Mouse (Mus musculus) CH12.LX (cell line): ENCODE measurements around the gene Faap24. TPM values are rescaled to one million over a fixed set of nuclear protein-coding genes. Genes with fewer than 3 reads are reported as not detected.

Experiments
- DNase-seq: peaks from one replicate; pipeline ENCODE4 v3.0.0-alpha.2; 2013; ENCODE audit errors: extremely low read depth
- H3K27ac ChIP-seq: 2 replicates; pipeline ENCODE4 v1.5.1; 2012; ENCODE audit warnings: low read depth, mild to moderate bottlenecking, control low read depth, moderate library complexity; ENCODE audit not compliant: insufficient read depth
- H3K27me3 ChIP-seq: replicated peaks from 2 replicates; pipeline ENCODE3; 2012; ENCODE audit warnings: inconsistent platforms
- H3K36me3 ChIP-seq, 2 experiments: replicated peaks in 1 of 2; 2 replicates each; pipeline versions ENCODE3 to v1.6.1; 2012; ENCODE audit warnings: inconsistent platforms in 1 of 2, low read length in 1 of 2, mild to moderate bottlenecking in 1 of 2, mixed read lengths in 1 of 2, moderate library complexity in 1 of 2; ENCODE audit not compliant: control insufficient read depth in 1 of 2, insufficient read depth in 1 of 2
- H3K4me1 ChIP-seq, 2 experiments: 2 replicates each; pipeline ENCODE4 v1.6.1; 2012; ENCODE audit warnings: inconsistent platforms in 1 of 2, moderate library complexity in 1 of 2; ENCODE audit not compliant: insufficient read depth in 2 of 2, control insufficient read depth in 1 of 2
- H3K4me2 ChIP-seq: 2 replicates; pipeline ENCODE4 v1.6.1; 2012; ENCODE audit warnings: low read depth, mild to moderate bottlenecking, control low read depth; ENCODE audit not compliant: poor library complexity, insufficient read depth, severe bottlenecking
- H3K4me3 ChIP-seq, 3 experiments: fragments of 150-350 bp in 1 of 3; sonication (generic) in 1 of 3; replicated peaks in 1 of 3; 2 replicates each; pipeline versions ENCODE3 to v1.5.1; 2011 to 2012; ENCODE audit warnings: low read depth in 2 of 3, low read length in 2 of 3, mild to moderate bottlenecking in 2 of 3, moderate library complexity in 2 of 3, control low read depth in 1 of 3, improper control_type of control experiment in 1 of 3, inconsistent platforms in 1 of 3, mixed read lengths in 1 of 3; ENCODE audit not compliant: poor library complexity in 1 of 3
- H3K79me2 ChIP-seq: replicated peaks from 2 replicates; pipeline ENCODE4 v1.6.1; 2012; ENCODE audit warnings: mild to moderate bottlenecking, moderate library complexity; ENCODE audit not compliant: control insufficient read depth, poor library complexity, insufficient read depth, severe bottlenecking; ENCODE audit errors: extremely low read depth
- H3K9ac ChIP-seq: 2 replicates; pipeline ENCODE4 v1.6.1; 2012; ENCODE audit warnings: low read depth, mild to moderate bottlenecking, control low read depth, moderate library complexity; ENCODE audit not compliant: insufficient read depth
- H3K9me3 ChIP-seq: replicated peaks from 2 replicates; pipeline ENCODE3; 2012; ENCODE audit warnings: low read length, inconsistent platforms, mixed read lengths
- BHLHE40 ChIP-seq: IDR thresholded peaks from 2 replicates; pipeline ENCODE4 v1.6.1; 2011; ENCODE audit warnings: mild to moderate bottlenecking, low read depth, low read length, improper control_type of control experiment
- CHD1 ChIP-seq: IDR thresholded peaks from 2 replicates; pipeline ENCODE4 v1.6.1; 2012; ENCODE audit warnings: low read depth, low read length, improper control_type of control experiment, inconsistent platforms
- CTCF ChIP-seq, 2 experiments: IDR thresholded peaks in 1 of 2; conservative IDR thresholded peaks in 1 of 2; 2 replicates each; pipeline ENCODE4 v1.5.1; 2011 to 2012; ENCODE audit warnings: low read depth in 2 of 2, low read length in 2 of 2, improper control_type of control experiment in 1 of 2, inconsistent platforms in 1 of 2, mild to moderate bottlenecking in 1 of 2, moderate library complexity in 1 of 2
- E2F4 ChIP-seq: IDR thresholded peaks from 2 replicates; pipeline ENCODE4 v1.6.1; 2011; ENCODE audit warnings: low read depth, low read length, improper control_type of control experiment; ENCODE audit not compliant: insufficient replicate concordance
- EP300 ChIP-seq: IDR thresholded peaks from 2 replicates; pipeline ENCODE4 v1.6.1; 2011; ENCODE audit warnings: low read length, improper control_type of control experiment
- GABPA ChIP-seq: IDR thresholded peaks from 2 replicates; pipeline ENCODE4 v1.6.1; 2012; ENCODE audit warnings: low read depth, low read length, improper control_type of control experiment, inconsistent platforms; ENCODE audit not compliant: insufficient replicate concordance
- IRF4 ChIP-seq: IDR thresholded peaks from 2 replicates; pipeline ENCODE4 v1.6.1; 2014; ENCODE audit warnings: low read depth, mild to moderate bottlenecking, inconsistent platforms, low read length, improper control_type of control experiment
- JUN ChIP-seq: IDR thresholded peaks from 2 replicates; pipeline ENCODE4 v1.6.1; 2011; ENCODE audit warnings: low read depth, mild to moderate bottlenecking, low read length, improper control_type of control experiment, moderate library complexity; ENCODE audit not compliant: insufficient read depth
- JUND ChIP-seq: conservative IDR thresholded peaks from 2 replicates; pipeline ENCODE4 v1.6.1; 2011; ENCODE audit warnings: low read depth, low read length, improper control_type of control experiment
- KAT2A ChIP-seq: IDR thresholded peaks from 2 replicates; pipeline ENCODE4 v1.6.1; 2012; ENCODE audit warnings: low read length, improper control_type of control experiment, inconsistent platforms; ENCODE audit not compliant: insufficient replicate concordance
- MAX ChIP-seq: IDR thresholded peaks from 2 replicates; pipeline ENCODE4 v1.6.1; 2011; ENCODE audit warnings: low read length, improper control_type of control experiment
- MYC ChIP-seq: IDR thresholded peaks from 2 replicates; pipeline ENCODE4 v1.6.1; 2011; ENCODE audit warnings: low read depth, mild to moderate bottlenecking, improper control_type of control experiment, low read length
- NRF1 ChIP-seq: IDR thresholded peaks from 2 replicates; pipeline ENCODE4 v1.6.1; 2014; ENCODE audit warnings: low read depth, mild to moderate bottlenecking, inconsistent platforms, low read length, improper control_type of control experiment, moderate library complexity
- PAX5 ChIP-seq: IDR thresholded peaks from 2 replicates; pipeline ENCODE4 v1.6.1; 2012; ENCODE audit warnings: low read length, inconsistent platforms, mixed read lengths
- POLR2A ChIP-seq: IDR thresholded peaks from 2 replicates; pipeline ENCODE4 v1.6.1; 2011; ENCODE audit warnings: low read depth, mild to moderate bottlenecking, improper control_type of control experiment, low read length
- POLR2AphosphoS2 ChIP-seq: IDR thresholded peaks from 2 replicates; pipeline ENCODE4 v1.6.1; 2011; ENCODE audit warnings: low read depth, low read length, improper control_type of control experiment
- RCOR1 ChIP-seq: conservative IDR thresholded peaks from 2 replicates; pipeline ENCODE4 v1.6.1; 2012; ENCODE audit warnings: low read depth, mild to moderate bottlenecking, inconsistent platforms, low read length, improper control_type of control experiment
- SMC3 ChIP-seq: IDR thresholded peaks from 2 replicates; pipeline ENCODE4 v1.6.1; 2011; ENCODE audit warnings: low read depth, low read length, improper control_type of control experiment
- TBP ChIP-seq: conservative IDR thresholded peaks from 2 replicates; pipeline ENCODE4 v1.6.1; 2011; ENCODE audit warnings: low read depth, low read length, improper control_type of control experiment
- UBTF ChIP-seq: IDR thresholded peaks from 2 replicates; pipeline ENCODE4 v1.6.1; 2012; ENCODE audit warnings: low read depth, mild to moderate bottlenecking, inconsistent platforms, low read length, improper control_type of control experiment, moderate library complexity
- ZC3H11A ChIP-seq: IDR thresholded peaks from 2 replicates; pipeline ENCODE4 v1.6.1; 2012; ENCODE audit warnings: low read depth, mild to moderate bottlenecking, inconsistent platforms, low read length, improper control_type of control experiment
- ZKSCAN1 ChIP-seq: IDR thresholded peaks from 2 replicates; pipeline ENCODE4 v1.6.1; 2012; ENCODE audit warnings: low read depth, inconsistent platforms, low read length, improper control_type of control experiment, borderline replicate concordance
- dilution Hi-C: fragments of 300-500 bp; cut with MboI; formaldehyde crosslinking; loops from 2 replicates; pipeline ENCODE4 v1.14.3; 2020; ENCODE audit warnings: low sequenced_read_pairs; ENCODE audit not compliant: extremely low pct_unique_long_range_greater_than_20kb, extremely low pct_ligation_motif_present
- in situ Hi-C: fragments of 300-500 bp; cut with MboI; formaldehyde crosslinking; loops from 3 replicates; pipeline ENCODE4 v1.14.3; 2019; ENCODE audit warnings: low sequenced_read_pairs, low pct_ligation_motif_present, low pct_unique_long_range_greater_than_20kb, mixed read lengths
- polyA plus RNA-seq: library from polyadenylated mRNA; unstranded; fragments of >175 nt; gene quantifications from 2 replicates; pipeline ENCODE4 v1.2.1, GENCODE M21; 2012; ENCODE audit warnings: low read depth; ENCODE audit not compliant: insufficient read length
- total RNA-seq, 2 experiments: library from RNA; depleted of rRNA; stranded (reverse); fragments of 300-350 nt in 1 of 2; fragments of >200 nt in 1 of 2; gene quantifications; 2 replicates each; pipeline ENCODE4 v1.2.3; 2012 to 2014

Gene Faap24
- total and polyA plus RNA-seq, 3 experiments = 17.6 to 55.1 (median 23.1) TPM

DNA sequence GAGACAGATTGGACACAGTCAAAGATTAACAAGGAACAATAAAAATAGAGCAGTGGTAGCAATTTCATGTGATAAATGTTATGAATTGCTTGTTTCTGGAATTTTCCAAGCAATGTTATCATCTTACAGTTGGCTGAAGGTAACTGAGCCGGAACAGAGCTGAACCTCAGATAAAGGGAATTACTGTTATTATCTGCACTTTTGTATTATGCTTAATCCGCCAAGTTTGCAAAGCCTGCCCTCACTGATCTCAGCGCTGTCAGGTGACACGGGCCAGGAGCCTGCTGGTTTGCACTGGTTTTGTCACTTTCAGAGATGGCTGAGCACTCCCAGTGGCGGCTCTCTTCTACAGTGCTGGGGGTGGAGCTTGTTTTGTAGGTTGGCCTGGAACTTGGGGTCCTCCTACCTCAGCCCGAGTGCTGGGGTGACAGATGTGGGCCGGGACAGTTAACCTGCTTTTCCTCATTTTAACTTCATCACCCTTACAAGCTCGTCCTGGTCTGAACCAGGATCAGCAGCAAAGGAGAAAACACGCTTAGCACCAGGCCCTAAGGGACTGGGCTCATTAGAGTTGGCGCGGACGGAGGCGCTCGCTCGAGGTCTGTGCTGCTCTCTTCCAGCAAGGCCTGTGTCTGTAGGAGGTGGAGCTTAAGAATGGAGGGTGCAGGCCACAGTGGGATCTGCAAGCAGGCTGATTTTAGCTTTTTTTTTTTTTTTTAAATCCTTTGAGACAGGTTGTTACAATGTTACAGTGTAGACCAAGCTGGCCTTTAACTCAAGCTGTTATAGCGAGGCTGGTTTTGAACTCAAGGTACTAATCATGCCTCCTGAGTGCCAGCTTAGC lies 23.3 kb downstream of the Faap24 start:
- in situ Hi-C loops (no loop called here), dilution Hi-C loops (no loop called here)
- H3K36me3 ChIP-seq = no peaks in the 10 kb centered on the region
- H3K27ac ChIP-seq = no peak overlapping the region
- no peaks in the 10 kb centered on the region for H3K79me2 ChIP-seq
- TF ChIP-seq POLR2AphosphoS2 = no peak
- no peak for TF ChIP-seq NRF1
- no peak for TF ChIP-seq UBTF
- no peak for TF ChIP-seq JUND
- no peak overlapping the region for H3K9ac ChIP-seq
- no peaks in the 10 kb centered on the region for H3K27me3 ChIP-seq
- peaks cover 4% of the 10 kb centered on the region for H3K9me3 ChIP-seq
- H3K4me2 ChIP-seq = no peak overlapping the region
- DNase-seq = no peak
- no peak overlapping the region for H3K4me3 ChIP-seq
- H3K4me1 ChIP-seq = peaks cover 6 to 11% of the 10 kb centered on the region in 2 experiments

DNA sequence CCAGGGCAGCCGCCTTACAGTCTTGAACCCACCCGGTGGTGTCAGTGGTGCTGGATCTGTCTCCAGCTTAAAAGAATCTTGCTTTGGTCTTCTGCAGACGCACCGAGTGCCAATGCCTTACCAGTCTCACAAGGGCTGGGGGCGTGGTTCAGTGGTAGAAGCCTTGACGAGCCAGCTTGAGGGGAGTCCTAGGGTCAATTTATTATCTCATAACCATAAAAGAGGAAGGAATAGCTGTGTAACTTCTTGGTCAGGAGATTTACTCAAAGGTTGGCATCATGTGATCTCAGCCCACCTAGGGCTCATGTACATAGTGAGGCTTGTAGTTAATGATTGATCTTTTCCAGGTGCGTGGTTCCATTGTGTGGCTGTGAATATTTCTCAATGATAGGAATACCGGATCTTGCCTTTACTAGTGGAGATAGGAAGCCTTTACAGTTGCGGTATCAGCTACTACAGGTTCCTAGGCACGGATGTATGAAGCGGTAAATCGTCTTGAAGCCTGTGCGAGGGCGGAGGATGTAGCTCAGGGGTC lies 24.1 kb downstream of the Faap24 start:
- no peak overlapping the region for H3K4me2 ChIP-seq
- no peaks in the 10 kb centered on the region for H3K36me3 ChIP-seq
- no peak overlapping the region for H3K27ac ChIP-seq
- peaks cover 6 to 11% of the 10 kb centered on the region in 2 experiments for H3K4me1 ChIP-seq
- peaks cover 4% of the 10 kb centered on the region for H3K9me3 ChIP-seq
- in situ Hi-C loops = no loop called here
- H3K4me3 ChIP-seq = no peak overlapping the region
- dilution Hi-C loops = no loop called here
- DNase-seq = no peak
- H3K9ac ChIP-seq = no peak overlapping the region
- H3K27me3 ChIP-seq = no peaks in the 10 kb centered on the region
- TF ChIP-seq NRF1 (no peak), IRF4 (no peak), MAX (no peak), TBP (no peak), ZC3H11A (no peak), JUND (no peak), PAX5 (no peak), KAT2A (no peak), EP300 (no peak), JUN (no peak), BHLHE40 (no peak), RCOR1 (no peak), ZKSCAN1 (no peak), E2F4 (no peak), MYC (no peak), CHD1 (no peak), CTCF (conservative IDR thresholded peaks at IDR 0.05 in 1 of 2, IDR thresholded peaks at IDR 0.05 in 1 of 2; ENCODE audit: low read depth in 2 of 2, low read length in 2 of 2) (no peak), GABPA (no peak), POLR2A (no peak), SMC3 (no peak)
- no peaks in the 10 kb centered on the region for H3K79me2 ChIP-seq
